Mouse (Mus musculus) sigmoid colon, adult 10 weeks (tissue): ENCODE data around the gene Tmem167b. TPM values are rescaled to one million over a fixed set of nuclear protein-coding genes. Genes with fewer than 3 reads are reported as not detected.

ENCODE experiments used
- polyA plus RNA-seq: library from polyadenylated mRNA; stranded (reverse); fragments of 350-450 nt; fragmentation: Illumina TruSeq; extraction: RNeasy Lipid Tissue Mini Kit (QIAGEN cat#74804); gene quantifications from one replicate; pipeline ENCODE4 v1.2.3, GENCODE M21; 2014; ENCODE audit warnings: low read depth, low replicate concordance

Tmem167b gene
- polyA plus RNA-seq = 113 TPM

DNA sequence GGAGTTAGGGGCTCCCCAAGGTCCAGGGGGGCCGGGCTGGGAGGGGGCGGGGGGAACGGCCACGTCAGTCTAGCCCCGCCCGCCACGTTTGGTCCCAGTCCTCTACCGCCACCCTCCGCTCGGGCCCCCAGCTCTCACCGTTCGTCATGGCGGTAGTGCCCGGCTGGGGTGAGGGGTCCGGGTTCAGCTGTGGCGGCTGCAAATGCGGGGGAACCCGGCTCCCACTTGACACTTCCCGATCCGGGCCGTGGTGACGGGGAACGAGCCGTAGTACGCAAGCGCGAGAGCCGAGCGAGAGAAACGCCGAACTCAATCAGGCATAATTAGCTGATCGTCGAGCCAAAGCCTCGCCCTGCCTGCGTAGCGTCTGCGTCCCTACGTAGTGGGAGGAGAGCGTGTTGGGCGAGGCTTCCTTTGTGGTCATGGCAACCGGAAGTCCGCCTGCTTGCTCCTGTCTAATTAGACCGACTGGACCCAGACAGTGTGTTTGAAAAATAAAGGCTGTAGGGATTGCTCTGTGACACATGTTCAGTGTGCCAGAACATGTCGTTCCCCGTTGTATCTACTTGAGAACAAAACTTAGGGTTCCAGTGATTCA lies at the start of gene Tmem167b:
Gene Tmem167b (minus strand): TSS at position 334 of the 598 bp plus-strand sequence.

DNA sequence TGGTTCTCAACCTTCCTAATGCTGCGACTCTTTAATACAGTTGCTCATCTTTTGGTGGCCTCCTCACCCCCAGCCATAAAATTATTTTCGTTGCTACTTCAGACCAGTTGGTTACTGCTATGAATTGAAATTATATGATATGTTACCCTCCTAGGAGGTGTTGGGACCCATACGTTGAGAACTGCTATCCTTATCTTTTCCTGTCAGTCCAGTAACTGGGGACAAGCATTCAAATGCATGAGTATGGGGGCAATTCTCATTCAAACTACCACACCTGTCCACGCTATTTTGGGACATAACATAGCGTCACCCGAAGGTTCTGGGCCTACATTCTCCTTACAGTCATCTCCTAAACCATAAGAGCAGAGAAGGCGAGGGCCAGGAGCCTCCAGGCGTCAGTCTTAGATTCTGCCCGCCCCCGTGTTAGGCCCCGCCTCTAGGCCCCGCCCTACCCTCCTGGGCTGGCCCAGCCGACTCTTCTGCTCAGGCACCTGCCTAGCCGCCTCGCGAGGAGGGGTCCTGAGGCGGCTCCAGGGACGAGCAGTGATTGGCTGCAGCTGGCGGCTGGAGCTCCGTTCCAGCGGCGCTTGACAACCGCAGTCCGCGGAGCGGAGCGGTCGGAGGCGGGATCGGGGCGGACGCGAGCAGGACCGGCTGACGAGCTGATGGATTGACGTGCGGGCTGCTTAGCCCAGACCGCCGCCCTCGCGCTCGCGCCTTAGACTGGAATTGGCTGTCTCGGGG lies 28.7 kb upstream of the Tmem167b start, which contains the start of gene Wdr47:
Gene Wdr47 (plus strand): TSS at position 494 of the 744 bp plus-strand sequence.

DNA sequence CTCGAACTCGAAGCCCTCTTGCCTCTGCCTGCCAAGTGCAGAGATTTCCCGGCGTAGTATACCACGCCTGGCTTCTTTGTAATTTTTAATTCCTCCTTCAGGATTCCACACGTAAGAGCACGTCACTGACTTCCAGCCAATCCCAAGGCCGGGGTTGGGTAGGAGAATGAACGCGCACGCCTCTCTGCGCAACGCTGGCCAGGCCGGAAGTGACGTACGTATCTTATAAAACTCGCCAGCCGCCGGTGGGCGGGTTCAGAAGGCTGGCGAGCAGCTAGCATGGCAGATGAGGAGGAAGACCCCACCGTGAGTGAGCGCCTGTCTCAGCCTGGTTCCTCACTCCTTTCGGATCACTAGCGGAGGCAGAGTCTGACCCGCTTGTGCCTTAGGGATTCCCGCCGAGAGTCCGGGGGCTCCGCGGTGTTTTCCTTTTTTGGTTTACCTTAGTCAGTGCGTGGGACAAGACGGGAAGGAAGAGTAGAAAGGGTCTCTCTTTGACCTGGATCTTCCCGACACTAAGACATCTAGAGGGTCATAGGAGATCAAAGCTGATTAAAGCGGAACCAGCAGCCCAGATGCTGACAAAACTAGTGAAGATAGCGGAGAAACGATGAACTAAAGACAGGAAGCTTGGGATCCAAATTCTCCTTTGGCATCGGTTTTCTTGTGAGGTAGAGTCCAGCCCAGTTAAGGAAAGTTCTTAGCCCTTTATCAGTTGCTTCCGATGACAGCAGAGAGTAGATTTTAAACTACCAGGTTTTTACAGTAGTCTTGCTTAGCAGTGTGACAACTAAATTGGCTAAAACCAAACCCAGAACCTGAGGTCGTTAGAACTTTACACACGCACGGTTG lies 9.4 kb upstream of the Tmem167b start, which contains the start of gene Taf13:
Gene Taf13 (plus strand): TSS at position 256 of the 852 bp plus-strand sequence.

DNA sequence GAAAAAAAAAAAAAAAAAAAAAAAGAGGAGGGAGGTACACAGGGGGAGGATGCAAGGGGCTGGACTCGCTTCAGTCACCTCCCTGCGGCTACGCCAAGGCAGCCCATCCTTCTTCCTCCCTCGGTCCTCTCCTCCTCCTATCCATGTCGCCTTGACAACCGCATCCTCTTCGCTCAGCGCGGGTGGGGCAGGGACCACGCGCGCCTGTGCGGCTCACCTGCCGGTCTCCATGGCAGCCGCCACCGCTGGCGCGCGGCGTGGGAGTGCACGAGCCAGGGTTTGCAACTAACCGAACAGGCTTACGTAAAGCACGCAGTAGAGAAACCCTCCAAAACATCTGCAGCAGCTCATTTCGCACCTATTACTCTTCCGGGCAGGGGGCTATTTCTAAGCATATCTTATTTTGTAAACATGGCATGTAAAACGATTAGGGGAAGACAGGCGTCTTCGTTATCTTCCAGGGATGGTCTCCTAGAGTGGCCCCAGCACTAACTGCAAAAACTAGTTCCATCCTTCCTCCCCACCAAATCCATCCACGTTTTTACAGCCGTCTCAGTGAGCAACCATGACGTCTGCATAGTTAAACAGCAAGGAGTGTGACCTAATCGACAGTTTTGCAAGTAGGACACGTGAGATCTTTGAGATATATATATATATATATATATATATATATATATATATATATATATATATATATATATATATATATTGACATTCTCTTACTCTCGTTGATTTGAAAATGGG lies 25.6 kb downstream of the Tmem167b start, which contains the start of gene 5330417C22Rik:
Gene 5330417C22Rik (minus strand): TSS at position 20 of the 744 bp plus-strand sequence.

DNA sequence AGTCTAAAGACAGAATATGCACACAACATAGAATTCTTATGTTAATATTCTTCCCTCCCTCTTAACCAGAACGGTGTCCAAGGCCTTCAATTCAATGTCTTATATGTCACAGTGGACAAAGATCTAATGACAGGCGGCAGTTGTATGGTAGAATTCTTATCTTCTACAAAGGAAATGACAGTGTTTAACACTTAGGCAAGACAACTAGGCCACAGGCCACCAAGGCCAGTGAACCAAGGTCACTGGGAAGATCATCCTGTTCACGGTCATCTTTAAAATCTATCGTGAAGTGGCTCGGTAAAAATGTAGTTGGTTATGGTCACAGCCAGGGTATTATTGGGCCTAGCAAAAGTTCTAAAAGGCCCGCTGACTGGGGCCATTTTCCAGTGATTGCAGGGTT lies 28.3 kb downstream of the Tmem167b start, which contains the start of gene 1700013F07Rik:
Gene 1700013F07Rik (plus strand): TSS at position 200 of the 400 bp plus-strand sequence.

Other genes with a start within 250 kb of the Tmem167b start
- not detected for gene Mybphl, start 197.6 kb downstream of the Tmem167b start, polyA plus RNA-seq
- gene Psrc1, start 178.6 kb downstream of the Tmem167b start, polyA plus RNA-seq = 0.91 TPM
- 0.32 TPM for gene Celsr2, start 146.9 kb downstream of the Tmem167b start, polyA plus RNA-seq
- gene Sars, start 117.3 kb downstream of the Tmem167b start, polyA plus RNA-seq = 14.4 TPM
- not detected for gene 1700013F07Rik, start 28.3 kb downstream of the Tmem167b start, polyA plus RNA-seq
- gene 5330417C22Rik, start 25.9 kb downstream of the Tmem167b start, polyA plus RNA-seq = 79.2 TPM
- gene Taf13, start 9.2 kb upstream of the Tmem167b start, polyA plus RNA-seq = 78.7 TPM
- 31.5 TPM for gene Wdr47, start 28.8 kb upstream of the Tmem167b start, polyA plus RNA-seq
- 39.6 TPM for gene Clcc1, start 91.4 kb upstream of the Tmem167b start, polyA plus RNA-seq
- 41.1 TPM for gene Gpsm2, start 159.8 kb upstream of the Tmem167b start, polyA plus RNA-seq
- 0.22 TPM for gene Aknad1, start 177.2 kb upstream of the Tmem167b start, polyA plus RNA-seq